Mouse (Mus musculus): ENCODE measurements at regions not wholly inside any gene's neighbourhood (a gene's known extent, or its start where the extent isn't known, plus 50 kb on each side); places are given as distances from the start of the nearest gene placed in this dataset.

- Histone ChIP-seq H3K4me1 (ENCODE audit: insufficient read depth, low read length) (no peaks in the 10 kb centered on the region), H3K27me3 (ENCODE audit: insufficient read depth, low read length) (no peaks in the 10 kb centered on the region), H3K9ac (replicated peaks; ENCODE audit: low read length) (no peak overlapping the region), H3K4me2 (ENCODE audit: low read depth, low read length) (no peak overlapping the region), H3K36me3 (ENCODE audit: insufficient read depth, low read length) (no peaks in the 10 kb centered on the region), H3K9me3 (ENCODE audit: low read length) (no peaks in the 10 kb centered on the region), H3K27ac (no peak overlapping the region), H3K4me3 (ENCODE audit: low read length) (no peak overlapping the region)
- DNase-seq (ENCODE audit: low spot score) (no peak), ATAC-seq (no peak)
- no peak for TF ChIP-seq CTCF (IDR thresholded peaks at IDR 0.05; ENCODE audit: low read depth)
Measured at GRCm38 (mm10) chr13:26594313-26594712, 175.7 kb downstream of the Hdgfl1 start.

- no peak overlapping the region for H3K9ac ChIP-seq (replicated peaks; ENCODE audit: low read length)
- H3K27me3 ChIP-seq (ENCODE audit: insufficient read depth, low read length) = no peaks in the 10 kb centered on the region
- no peak for TF ChIP-seq CTCF (IDR thresholded peaks at IDR 0.05; ENCODE audit: low read depth)
- DNase-seq (ENCODE audit: low spot score) (no peak), ATAC-seq (no peak)
- H3K36me3 ChIP-seq (ENCODE audit: insufficient read depth, low read length) = no peaks in the 10 kb centered on the region
- no peak overlapping the region for H3K27ac ChIP-seq
- no peak overlapping the region for H3K4me3 ChIP-seq (ENCODE audit: low read length)
- H3K9me3 ChIP-seq (ENCODE audit: low read length) = no peaks in the 10 kb centered on the region
- no peaks in the 10 kb centered on the region for H3K4me1 ChIP-seq (ENCODE audit: insufficient read depth, low read length)
- H3K4me2 ChIP-seq (ENCODE audit: low read depth, low read length) = no peak overlapping the region
- 80% methylated on average over 1 of the region's 1 CpGs for WGBS
Measured at GRCm38 (mm10) chr13:26593750-26594149, 176.2 kb downstream of the Hdgfl1 start.

- Histone ChIP-seq H3K4me2 (ENCODE audit: low read depth, low read length) (no peak overlapping the region), H3K9me3 (ENCODE audit: low read length) (no peaks in the 10 kb centered on the region), H3K27ac (peak overlapping the region; percentile 12; the same call in 1 of the 2 replicates), H3K4me3 (ENCODE audit: low read length) (no peak overlapping the region), H3K36me3 (ENCODE audit: insufficient read depth, low read length) (no peaks in the 10 kb centered on the region), H3K27me3 (ENCODE audit: insufficient read depth, low read length) (no peaks in the 10 kb centered on the region), H3K9ac (replicated peaks; ENCODE audit: low read length) (no peak overlapping the region), H3K4me1 (ENCODE audit: insufficient read depth, low read length) (no peaks in the 10 kb centered on the region)
- ATAC-seq = peak; percentile 90
- peak; percentile 72 for DNase-seq (ENCODE audit: low spot score)
- no peak for TF ChIP-seq CTCF (IDR thresholded peaks at IDR 0.05; ENCODE audit: low read depth)
- 41% methylated on average over 2 of the region's 2 CpGs for WGBS
Measured at GRCm38 (mm10) chr13:26575890-26576543, 193.9 kb downstream of the Hdgfl1 start.

GRCm38 (mm10) chr13:26569422-26569821, 200.5 kb downstream of the Hdgfl1 start:
- H3K27me3 ChIP-seq (ENCODE audit: insufficient read depth, low read length) = no peaks in the 10 kb centered on the region
- H3K9me3 ChIP-seq (ENCODE audit: low read length) = no peaks in the 10 kb centered on the region
- 18% methylated on average over 4 of the region's 4 CpGs for WGBS
- no peak overlapping the region for H3K4me3 ChIP-seq (ENCODE audit: low read length)
- DNase-seq (ENCODE audit: low spot score) = peak; percentile 17
- TF ChIP-seq CTCF (IDR thresholded peaks at IDR 0.05; ENCODE audit: low read depth) = no peak
- no peak for ATAC-seq
- no peak overlapping the region for H3K4me2 ChIP-seq (ENCODE audit: low read depth, low read length)
- H3K9ac ChIP-seq (replicated peaks; ENCODE audit: low read length) = no peak overlapping the region
- H3K4me1 ChIP-seq (ENCODE audit: insufficient read depth, low read length) = no peaks in the 10 kb centered on the region
- H3K36me3 ChIP-seq (ENCODE audit: insufficient read depth, low read length) = no peaks in the 10 kb centered on the region
- H3K27ac ChIP-seq = no peak overlapping the region

GRCm38 (mm10) chr13:26564941-26565862, 204.8 kb downstream of the Hdgfl1 start:
- no peaks in the 10 kb centered on the region for H3K36me3 ChIP-seq (ENCODE audit: insufficient read depth, low read length)
- H3K4me3 ChIP-seq (ENCODE audit: low read length) = no peak overlapping the region
- WGBS = 82% methylated on average over 7 of the region's 7 CpGs

GRCm38 (mm10) chr13:26558366-26558765, 211.6 kb downstream of the Hdgfl1 start:
- no peak overlapping the region for H3K4me3 ChIP-seq (ENCODE audit: low read length)
- no peaks in the 10 kb centered on the region for H3K36me3 ChIP-seq (ENCODE audit: insufficient read depth, low read length)
- no peaks in the 10 kb centered on the region for H3K4me1 ChIP-seq (ENCODE audit: insufficient read depth, low read length)
- DNase-seq (ENCODE audit: low spot score) (peak; percentile 66), ATAC-seq (no peak)
- H3K4me2 ChIP-seq (ENCODE audit: low read depth, low read length) = no peak overlapping the region
- H3K9ac ChIP-seq (replicated peaks; ENCODE audit: low read length) = no peak overlapping the region
- peak; percentile 71 for TF ChIP-seq CTCF (IDR thresholded peaks at IDR 0.05; ENCODE audit: low read depth)
- H3K27ac ChIP-seq = no peak overlapping the region
- H3K9me3 ChIP-seq (ENCODE audit: low read length) = no peaks in the 10 kb centered on the region
- no peaks in the 10 kb centered on the region for H3K27me3 ChIP-seq (ENCODE audit: insufficient read depth, low read length)
- 28% methylated on average over 1 of the region's 1 CpGs for WGBS

More at GRCm38 (mm10) chr13:26564941-26565862, 204.8 kb downstream of the Hdgfl1 start:
- ATAC-seq = no peak
- H3K4me1 ChIP-seq (ENCODE audit: insufficient read depth, low read length) = no peaks in the 10 kb centered on the region
- no peaks in the 10 kb centered on the region for H3K9me3 ChIP-seq (ENCODE audit: low read length)
- H3K27ac ChIP-seq = no peak overlapping the region
- no peak for TF ChIP-seq CTCF (IDR thresholded peaks at IDR 0.05; ENCODE audit: low read depth)
- H3K4me2 ChIP-seq (ENCODE audit: low read depth, low read length) = no peak overlapping the region
- H3K9ac ChIP-seq (replicated peaks; ENCODE audit: low read length) = no peak overlapping the region
- no peaks in the 10 kb centered on the region for H3K27me3 ChIP-seq (ENCODE audit: insufficient read depth, low read length)
- no peak for DNase-seq (ENCODE audit: low spot score)
